Mouse (Mus musculus) ES-Bruce4 (cell line): ENCODE measurements around the gene Ift140.

Source experiments
- CTCF ChIP-seq: IDR thresholded peaks from one replicate; pipeline ENCODE4 v1.8.1; 2011; ENCODE audit warnings: low read depth, low read length
- POLR2A ChIP-seq: IDR thresholded peaks from one replicate; pipeline ENCODE4 v1.8.1; 2011; ENCODE audit warnings: low read length; ENCODE audit not compliant: insufficient read depth

DNA sequence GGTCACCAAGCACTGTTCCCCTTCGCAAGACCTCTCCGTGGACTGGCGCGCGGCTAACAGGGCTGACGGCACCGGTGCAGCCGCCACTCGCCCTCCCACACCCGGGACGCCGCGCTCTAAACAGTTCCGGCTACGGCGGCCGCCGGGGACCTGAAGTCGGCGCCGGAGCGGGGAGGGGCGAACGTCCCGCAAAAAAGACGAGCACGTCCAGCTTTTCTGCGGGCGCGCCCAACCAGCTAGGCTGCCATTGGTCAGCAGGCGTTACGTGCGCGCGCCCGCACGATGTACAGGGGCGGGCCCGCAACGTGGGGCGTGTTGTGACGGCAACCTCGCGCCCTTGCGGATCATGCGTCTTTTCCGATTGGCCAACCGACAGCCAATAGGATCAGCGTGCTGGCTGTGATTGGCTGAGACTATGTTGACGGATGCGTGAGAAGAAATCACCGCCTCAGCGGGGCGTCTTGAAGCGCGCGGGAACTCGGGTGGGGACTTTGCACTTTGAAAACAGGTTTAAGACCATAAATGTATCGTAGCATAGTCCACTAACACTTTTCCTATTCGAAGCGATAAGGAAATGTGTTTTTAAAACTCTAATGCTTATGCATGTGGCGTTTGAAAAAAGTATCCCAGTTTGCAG, at the start of gene Ift140, which contains the start of gene Cramp1l:
- TF ChIP-seq POLR2A (no peak), CTCF (no peak)
